Mouse (Mus musculus) forebrain, embryonic 14.5 days (tissue): ENCODE data around the gene Spata13. TPM values are rescaled to one million over a fixed set of nuclear protein-coding genes. Genes with fewer than 3 reads are reported as not detected.

Source experiments
- ATAC-seq: fragments of 200-750 bp; cut with Nextera tagmentation; 2 replicates; pipeline ENCODE4 v1.8.0; 2017; ENCODE audit warnings: mild to moderate bottlenecking, moderate library complexity
- DNase-seq: peaks from one replicate; pipeline ENCODE4 v3.0.0-alpha.2; 2015; ENCODE audit warnings: low spot score
- H3K27ac ChIP-seq: fragments of 300-500 bp; sonication (generic); 2 replicates; pipeline ENCODE4 v1.5.1; 2014; ENCODE audit warnings: low read depth, mild to moderate bottlenecking, control low read depth, low read length, moderate library complexity
- H3K27me3 ChIP-seq: fragments of 300-500 bp; sonication (generic); replicated peaks from 2 replicates; pipeline ENCODE4 v1.6.1; 2014; ENCODE audit warnings: low read length, control low read depth, mixed read lengths; ENCODE audit not compliant: control insufficient read depth, insufficient read depth
- H3K36me3 ChIP-seq: fragments of 300-500 bp; sonication (generic); 2 replicates; pipeline ENCODE4 v1.6.1; 2014; ENCODE audit warnings: low read length, control low read depth; ENCODE audit not compliant: control insufficient read depth, insufficient read depth
- H3K4me1 ChIP-seq: fragments of 300-500 bp; sonication (generic); 2 replicates; pipeline ENCODE4 v1.6.1; 2014; ENCODE audit warnings: antibody characterized with exemption, low read length, control low read depth; ENCODE audit not compliant: control insufficient read depth, insufficient read depth
- H3K4me2 ChIP-seq: fragments of 300-500 bp; sonication (generic); 2 replicates; pipeline ENCODE4 v1.6.1; 2014; ENCODE audit warnings: mild to moderate bottlenecking, control low read depth, low read length
- H3K4me3 ChIP-seq: fragments of 300-500 bp; sonication (generic); 2 replicates; pipeline ENCODE4 v1.5.1; 2014; ENCODE audit warnings: low read depth, low read length, control low read depth
- H3K9ac ChIP-seq: fragments of 300-500 bp; sonication (generic); 2 replicates; pipeline ENCODE4 v1.6.1; 2014; ENCODE audit warnings: mild to moderate bottlenecking, low read length, control low read depth, moderate library complexity
- H3K9me3 ChIP-seq: fragments of 300-500 bp; sonication (generic); replicated peaks from 2 replicates; pipeline ENCODE4 v1.6.1; 2016; ENCODE audit warnings: low read length, control low read depth, mixed read lengths; ENCODE audit not compliant: control insufficient read depth
- WGBS: fragments of 180-500 bp; shearing (Covaris S2); extraction: QIAGEN DNeasy Blood & Tissue Kit; methylation state at CpG from one replicate; pipeline ENCODE4 v1.1.7; 2014; 5-methylcytosine and 5-hydroxymethylcytosine counted together
- polyA plus RNA-seq: library from polyadenylated mRNA; unstranded; fragments of >200 nt; fragmentation: Nextera tagmentation; extraction: Ambion mirVana; gene quantifications from 2 replicates; pipeline ENCODE4 v1.2.1, GENCODE M21; 2014

The Spata13 gene
- polyA plus RNA-seq, 1 experiment from 2014 or later = 36.6 TPM

DNA sequence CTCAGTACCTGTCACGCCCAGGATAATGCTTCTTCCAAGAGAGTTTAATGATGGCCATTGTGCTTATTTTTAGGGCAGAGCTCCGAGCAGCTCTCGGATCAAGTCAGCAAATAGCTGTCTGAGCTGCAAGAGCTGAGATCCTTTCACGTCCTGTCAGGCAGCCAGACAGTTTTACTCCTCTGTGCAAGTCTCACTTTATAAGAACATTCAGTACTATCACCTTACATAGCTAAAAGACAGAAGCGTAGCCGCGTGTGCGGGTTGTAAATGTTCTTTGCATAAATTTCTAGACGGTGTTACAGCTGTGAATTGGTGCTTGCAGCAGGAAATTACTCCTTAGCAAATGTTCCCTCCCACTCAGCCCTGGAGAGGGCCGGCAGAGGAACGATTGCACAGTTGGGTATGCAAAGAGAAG, 59.3 kb downstream of the Spata13 start:
- peaks cover 13% of the 10 kb centered on the region; the same call in 1 of the 2 replicates for H3K36me3 ChIP-seq
- H3K4me1 ChIP-seq = peaks cover 37% of the 10 kb centered on the region
- WGBS = 25% methylated on average over 11 of the region's 11 CpGs
- H3K4me3 ChIP-seq = no peak overlapping the region
- no peaks in the 10 kb centered on the region for H3K9me3 ChIP-seq
- ATAC-seq (peak; percentile 21), DNase-seq (peak; percentile 53)
- H3K27ac ChIP-seq = peak overlapping the region; percentile 66
- no peaks in the 10 kb centered on the region for H3K27me3 ChIP-seq
- H3K9ac ChIP-seq = peak overlapping the region; percentile 41
- peak overlapping the region; percentile 20; the same call in 1 of the 2 replicates for H3K4me2 ChIP-seq

DNA sequence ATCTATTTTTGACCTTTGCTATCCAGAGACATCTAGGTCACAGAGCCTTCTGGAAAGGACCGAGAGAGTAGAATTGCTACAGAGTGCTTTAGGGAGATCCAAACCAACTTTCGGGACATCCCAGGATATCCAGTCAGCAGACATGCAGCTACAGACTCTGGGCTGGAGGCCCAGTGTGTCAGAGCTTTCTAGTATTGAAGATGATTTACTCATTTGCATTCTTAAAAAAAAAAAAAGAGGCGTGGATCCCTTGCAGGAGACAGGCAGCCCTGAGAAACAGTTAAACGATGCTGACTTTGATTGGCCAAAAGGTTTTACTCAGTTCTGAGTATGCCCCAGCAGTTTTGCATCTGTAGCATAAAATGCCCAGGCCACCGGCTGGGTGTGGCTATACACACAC, 59.9 kb downstream of the Spata13 start:
- no peak overlapping the region for H3K4me2 ChIP-seq
- H3K4me1 ChIP-seq = peaks cover 32% of the 10 kb centered on the region
- 0 out of 2 replicates have a peak overlapping the region, but pooled peaks have one; percentile 41 for H3K9ac ChIP-seq
- H3K36me3 ChIP-seq = peaks cover 13% of the 10 kb centered on the region; the same call in 1 of the 2 replicates
- peak; percentile 45 for DNase-seq
- H3K27ac ChIP-seq = peak overlapping the region; percentile 66
- no peaks in the 10 kb centered on the region for H3K9me3 ChIP-seq
- peak; percentile 18; the same call in 1 of the 2 replicates for ATAC-seq
- 57% methylated on average over 5 of the region's 5 CpGs for WGBS
- H3K27me3 ChIP-seq = no peaks in the 10 kb centered on the region
- H3K4me3 ChIP-seq = no peak overlapping the region

DNA sequence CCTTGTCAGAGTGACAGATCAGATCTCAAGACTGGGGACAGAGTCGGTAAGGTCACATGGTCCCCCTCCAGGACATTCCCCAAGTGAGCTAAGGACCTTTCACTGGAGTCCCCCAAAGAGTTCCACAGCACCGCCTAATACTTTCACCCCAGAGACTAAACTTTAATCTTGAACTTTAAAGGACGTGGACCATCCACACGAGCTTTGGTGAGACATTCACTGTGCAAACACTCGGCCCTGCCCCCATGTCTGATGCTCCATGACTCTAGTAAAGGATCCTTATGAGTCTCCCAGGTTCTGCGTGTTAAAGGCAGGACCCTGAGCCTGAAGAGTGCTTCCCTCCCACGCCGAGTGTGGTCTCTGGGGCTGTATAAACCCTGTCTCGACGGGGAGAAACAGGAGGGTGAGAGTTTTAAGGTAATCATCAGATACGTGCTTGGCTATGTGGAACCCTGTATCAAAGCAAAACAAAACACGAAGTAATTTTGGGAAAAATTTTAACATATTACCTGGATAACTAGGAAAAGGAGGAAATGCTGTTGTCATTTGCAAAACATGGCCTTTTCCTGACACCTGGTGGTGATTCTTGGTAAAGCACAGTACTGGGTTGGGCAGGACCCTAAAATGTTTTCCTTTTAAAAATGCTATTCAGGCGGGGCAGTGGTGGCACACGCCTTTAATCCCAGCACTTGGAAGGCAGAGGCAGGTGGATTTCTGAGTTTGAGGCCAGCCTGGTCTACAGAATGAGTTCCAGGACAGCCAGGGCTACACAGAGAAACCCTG, 60.6 kb downstream of the Spata13 start:
- Histone ChIP-seq H3K4me3 (no peak overlapping the region), H3K4me2 (no peak overlapping the region), H3K36me3 (peaks cover 13% of the 10 kb centered on the region; the same call in 1 of the 2 replicates), H3K27me3 (no peaks in the 10 kb centered on the region), H3K9ac (no peak overlapping the region), H3K4me1 (peaks cover 35% of the 10 kb centered on the region), H3K9me3 (no peaks in the 10 kb centered on the region), H3K27ac (no peak overlapping the region; the same call in 1 of the 2 replicates)
- 73% methylated on average over 14 of the region's 14 CpGs for WGBS
- ATAC-seq (no peak), DNase-seq (peak; percentile 79)

DNA sequence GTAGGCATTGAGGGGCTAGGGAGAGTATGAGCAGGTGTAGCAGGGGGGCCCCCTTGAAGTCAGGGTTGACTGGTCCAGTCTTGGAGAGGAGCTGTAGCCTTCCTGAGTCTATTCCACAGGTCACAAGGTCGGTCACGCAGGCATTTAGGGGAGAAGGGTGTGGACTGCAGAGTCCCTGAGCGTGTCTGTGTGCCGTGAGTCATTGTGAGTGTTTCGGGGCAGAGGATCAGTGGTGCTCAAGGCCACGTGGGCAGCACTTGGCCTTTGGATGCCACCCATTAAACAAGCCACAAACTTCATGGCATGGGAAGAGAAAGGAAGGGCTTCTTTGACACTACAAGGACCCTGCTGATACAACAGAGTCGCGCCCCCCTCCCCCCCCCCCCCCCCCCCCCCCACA, 63.5 kb downstream of the Spata13 start:
- no peaks in the 10 kb centered on the region for H3K36me3 ChIP-seq
- no peaks in the 10 kb centered on the region for H3K27me3 ChIP-seq
- DNase-seq (no peak), ATAC-seq (no peak)
- H3K9me3 ChIP-seq = no peaks in the 10 kb centered on the region
- peaks cover 18% of the 10 kb centered on the region for H3K4me1 ChIP-seq
- 84% methylated on average over 8 of the region's 8 CpGs for WGBS
- H3K4me3 ChIP-seq = no peak overlapping the region
- H3K4me2 ChIP-seq = no peak overlapping the region
- no peak overlapping the region for H3K27ac ChIP-seq
- no peak overlapping the region for H3K9ac ChIP-seq

DNA sequence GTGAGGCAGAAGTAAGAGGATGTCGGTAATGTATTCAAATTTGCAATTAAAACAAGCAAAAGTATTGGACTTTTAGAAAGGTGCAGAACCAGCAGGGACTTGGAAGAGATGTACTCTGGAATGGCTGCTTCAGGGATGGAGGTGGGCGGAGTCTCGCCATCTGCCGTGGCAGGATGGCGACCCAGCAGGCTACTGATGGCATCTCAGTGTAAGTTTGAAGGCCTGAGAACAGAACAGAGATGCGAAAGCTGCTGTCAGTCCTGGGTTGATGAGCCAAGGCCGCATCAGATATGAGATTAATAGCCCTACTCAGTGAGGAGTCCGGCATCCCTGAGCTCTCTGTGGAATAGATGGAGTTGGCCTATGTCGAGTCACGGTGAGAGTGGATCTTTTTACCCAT, 65.2 kb downstream of the Spata13 start:
- no peak overlapping the region for H3K9ac ChIP-seq
- ATAC-seq (no peak), DNase-seq (peak; percentile 56)
- WGBS = 69% methylated on average over 10 of the region's 10 CpGs
- no peaks in the 10 kb centered on the region for H3K27me3 ChIP-seq
- no peak overlapping the region for H3K4me3 ChIP-seq
- no peaks in the 10 kb centered on the region; the same call in 1 of the 2 replicates for H3K36me3 ChIP-seq
- H3K4me2 ChIP-seq = no peak overlapping the region
- no peaks in the 10 kb centered on the region for H3K9me3 ChIP-seq
- H3K4me1 ChIP-seq = peaks cover 4% of the 10 kb centered on the region
- no peak overlapping the region for H3K27ac ChIP-seq

DNA sequence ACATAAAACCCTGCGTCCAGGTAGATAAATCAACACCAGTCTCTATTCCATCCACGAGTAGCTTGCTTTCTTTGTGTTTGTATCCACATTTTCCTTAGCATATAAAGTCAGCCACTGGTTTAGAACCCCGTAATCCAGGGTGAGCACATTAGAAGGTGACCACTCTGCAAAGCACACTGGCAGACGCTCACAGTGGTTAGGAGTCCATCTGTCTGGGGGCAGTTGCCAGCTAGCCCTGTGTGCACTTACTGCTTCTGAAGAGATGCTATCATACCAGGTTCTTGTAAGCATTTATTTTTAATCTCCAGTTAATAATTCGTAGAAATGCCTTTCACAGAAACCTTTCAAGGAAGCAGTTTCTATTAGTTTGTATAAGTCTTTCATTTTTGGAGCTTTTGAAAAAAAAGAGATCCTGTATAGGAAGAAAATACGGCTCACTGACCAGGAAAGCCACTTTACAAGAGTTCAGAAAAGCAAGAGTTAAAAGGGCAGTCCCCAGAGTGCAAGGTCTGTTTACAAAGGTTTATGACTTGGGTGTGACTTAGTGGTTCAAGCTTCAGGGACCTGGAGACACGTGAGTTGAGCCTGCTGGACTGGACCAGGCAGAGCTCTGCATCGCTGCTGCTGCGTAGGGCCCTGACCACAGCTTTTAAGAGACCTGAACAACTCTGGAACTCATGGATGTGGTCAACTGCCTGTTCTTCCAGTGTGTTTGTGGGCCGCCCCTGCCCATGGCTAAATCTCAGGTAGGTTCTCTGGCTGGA, 68.8 kb downstream of the Spata13 start:
- Histone ChIP-seq H3K4me3 (no peak overlapping the region), H3K9ac (no peak overlapping the region), H3K27ac (no peak overlapping the region), H3K4me1 (peaks cover 4% of the 10 kb centered on the region; the same call in 1 of the 2 replicates), H3K4me2 (no peak overlapping the region), H3K9me3 (no peaks in the 10 kb centered on the region), H3K27me3 (no peaks in the 10 kb centered on the region), H3K36me3 (peaks cover 5% of the 10 kb centered on the region; the same call in 1 of the 2 replicates)
- 85% methylated on average over 10 of the region's 10 CpGs for WGBS
- DNase-seq = no peak
- ATAC-seq = no peak

DNA sequence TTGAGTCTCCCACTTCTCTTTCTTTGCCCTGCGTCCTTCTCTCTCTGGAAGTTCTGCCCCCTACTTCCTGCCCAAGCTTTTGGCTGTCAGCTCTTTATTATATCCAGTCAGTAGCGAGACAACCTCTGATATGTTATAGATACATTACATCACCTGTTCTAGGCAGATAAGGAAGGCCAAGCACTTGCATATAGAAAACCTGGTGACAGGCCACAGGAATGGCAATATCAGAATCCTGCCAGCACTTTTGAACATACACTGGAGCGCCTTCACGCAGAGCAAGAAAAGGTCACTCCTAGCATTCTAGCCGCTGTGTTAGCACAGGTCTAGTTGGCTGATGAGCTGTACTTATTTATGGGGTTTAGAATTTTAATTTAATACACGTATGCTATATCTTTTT, 70.7 kb downstream of the Spata13 start:
- Histone ChIP-seq H3K27ac (no peak overlapping the region), H3K9me3 (no peaks in the 10 kb centered on the region), H3K4me1 (no peaks in the 10 kb centered on the region), H3K36me3 (peaks cover 11% of the 10 kb centered on the region), H3K4me2 (no peak overlapping the region), H3K9ac (no peak overlapping the region), H3K27me3 (no peaks in the 10 kb centered on the region), H3K4me3 (no peak overlapping the region)
- WGBS = 89% methylated on average over 6 of the region's 6 CpGs
- ATAC-seq = no peak
- no peak for DNase-seq

DNA sequence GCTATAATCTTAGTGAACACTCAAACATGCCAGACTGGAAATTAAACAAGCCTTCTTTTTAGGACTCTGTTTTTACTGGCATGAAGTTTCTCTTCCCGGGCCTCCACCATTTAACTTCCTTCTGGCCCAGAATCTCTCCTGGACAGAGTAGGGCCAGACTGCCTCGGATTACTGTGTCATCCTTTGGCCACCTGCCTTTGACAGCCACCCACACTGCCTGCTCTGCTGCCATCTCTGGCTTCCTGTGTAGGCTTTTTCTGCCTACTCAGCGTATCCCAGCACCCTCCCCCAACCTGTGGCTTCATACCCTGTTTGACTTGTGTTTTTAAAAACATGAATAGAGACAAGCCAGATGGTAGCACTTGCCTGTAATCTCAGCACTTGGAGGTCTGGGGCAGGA, 71.2 kb downstream of the Spata13 start:
- Histone ChIP-seq H3K36me3 (peaks cover 16% of the 10 kb centered on the region), H3K9ac (no peak overlapping the region), H3K4me1 (no peaks in the 10 kb centered on the region), H3K27ac (no peak overlapping the region), H3K4me3 (no peak overlapping the region), H3K9me3 (no peaks in the 10 kb centered on the region), H3K27me3 (no peaks in the 10 kb centered on the region), H3K4me2 (no peak overlapping the region)
- WGBS = 67% methylated on average over 3 of the region's 3 CpGs
- ATAC-seq (no peak), DNase-seq (no peak)
